Mouse (Mus musculus) cerebellum, adult 2 months (tissue): ENCODE data around the gene Ly6g.

Experiments used
- CTCF ChIP-seq: fragments of 200-500 bp; IDR thresholded peaks from 2 replicates; pipeline ENCODE4 v1.5.1; 2011; ENCODE audit warnings: low read depth, mild to moderate bottlenecking, control low read depth, low read length, moderate library complexity, borderline replicate concordance; ENCODE audit not compliant: insufficient read depth
- POLR2A ChIP-seq: fragments of 200-500 bp; IDR thresholded peaks from 2 replicates; pipeline ENCODE4 v1.6.1; 2011; ENCODE audit warnings: low read length, control low read depth, borderline replicate concordance; ENCODE audit not compliant: insufficient read depth

DNA sequence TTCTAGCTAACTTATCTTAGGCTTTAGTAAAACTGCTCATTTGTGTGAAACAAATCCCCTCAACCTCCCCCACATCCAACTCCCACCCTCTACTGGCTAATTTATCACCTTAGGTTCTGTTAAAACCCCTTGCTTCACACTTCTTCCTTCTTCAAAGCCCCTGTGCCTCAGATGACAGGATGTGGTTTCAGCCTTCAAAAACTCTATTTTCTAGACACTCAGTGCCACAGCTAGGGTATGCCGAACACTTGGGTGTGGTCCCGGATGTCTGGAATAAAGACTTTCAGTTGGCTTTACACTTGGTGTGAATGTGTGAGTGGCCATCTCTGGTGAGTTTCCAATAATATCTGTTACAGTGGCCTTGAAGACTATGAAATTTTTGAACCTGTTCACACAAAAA, 38.5 kb upstream of the Ly6g start:
- TF ChIP-seq POLR2A: no peak
- no peak for TF ChIP-seq CTCF
